26 mouse cellular contexts compared by ENCODE assay signal in genomic region chr16:40881942-40882341, GRCm38 (mm10).
DNase-seq lines count a peak whose midpoint lies in the region; ATAC-seq lines count a peak whose summit lies in the region.
"Had no signal": no experiment of that assay in that cellular context is flagged by ENCODE, and none has a peak within 500 bp of the region (broad histone marks: within the 10 kb centered on the region; RNA-seq: fewer than 3 reads in every experiment).

No protein-coding gene starts in this region.

- H3K4me3 ChIP-seq in limb, embryonic 13.5 days: no peak overlapping the region
- H3K4me3 ChIP-seq in limb, embryonic 10.5 days: no peak overlapping the region
- H3K4me3 ChIP-seq: embryonic facial prominence, embryonic 12.5 days; embryonic facial prominence, embryonic 15.5 days; erythroblast, embryonic 14.5 days; forebrain, embryonic 10.5 days; forebrain, embryonic 12.5 days had no signal

- H3K9me3 ChIP-seq in limb, embryonic 13.5 days: no peaks in the 10 kb centered on the region
- H3K9me3 ChIP-seq in limb, embryonic 10.5 days (replicated peaks): no peaks in the 10 kb centered on the region
- H3K9me3 ChIP-seq: embryonic facial prominence, embryonic 12.5 days; embryonic facial prominence, embryonic 15.5 days; forebrain, embryonic 10.5 days; forebrain, embryonic 12.5 days had no signal

- H3K36me3 ChIP-seq in limb, embryonic 13.5 days: no peaks in the 10 kb centered on the region
- H3K36me3 ChIP-seq in limb, embryonic 10.5 days: no peaks in the 10 kb centered on the region
- H3K36me3 ChIP-seq: embryonic facial prominence, embryonic 12.5 days; embryonic facial prominence, embryonic 15.5 days; forebrain, embryonic 10.5 days; forebrain, embryonic 12.5 days; G1E had no signal

- no peak overlapping the region for H3K9ac ChIP-seq in limb, embryonic 13.5 days
- H3K9ac ChIP-seq: embryonic facial prominence, embryonic 12.5 days; embryonic facial prominence, embryonic 15.5 days; forebrain, embryonic 12.5 days had no signal

- H3K4me1 ChIP-seq in limb, embryonic 13.5 days: no peaks in the 10 kb centered on the region
- H3K4me1 ChIP-seq in limb, embryonic 10.5 days: no peaks in the 10 kb centered on the region
- H3K4me1 ChIP-seq: embryonic facial prominence, embryonic 12.5 days; embryonic facial prominence, embryonic 15.5 days; forebrain, embryonic 10.5 days; forebrain, embryonic 12.5 days had no signal

- peak; percentile 57; the same call in 1 of the 2 replicates for ATAC-seq in limb, embryonic 13.5 days (ENCODE audit: low FRiP score, low read depth)
- ATAC-seq: CD4-positive, CD25-positive, alpha-beta regulatory T cell, adult 4 months; forebrain, embryonic 14.5 days; forebrain, embryonic 16.5 days had no signal

- H3K27me3 ChIP-seq in limb, embryonic 13.5 days: no peaks in the 10 kb centered on the region
- no peaks in the 10 kb centered on the region for H3K27me3 ChIP-seq in limb, embryonic 10.5 days (ENCODE audit: low read depth, poor library complexity, severe bottlenecking)
- H3K27me3 ChIP-seq: CH12.LX; embryonic facial prominence, embryonic 12.5 days; embryonic facial prominence, embryonic 15.5 days; forebrain, embryonic 12.5 days had no signal

- H3K27ac ChIP-seq in limb, embryonic 13.5 days: no peak overlapping the region
- H3K27ac ChIP-seq in limb, embryonic 10.5 days: no peak overlapping the region
- H3K27ac ChIP-seq: embryonic facial prominence, embryonic 12.5 days; embryonic facial prominence, embryonic 15.5 days; forebrain, embryonic 10.5 days; forebrain, embryonic 12.5 days had no signal

- 53% methylated on average over 5 of the region's 5 CpGs for WGBS in limb, embryonic 13.5 days
- WGBS in limb, embryonic 10.5 days: 88% methylated on average over 5 of the region's 5 CpGs

- H3K4me2 ChIP-seq in limb, embryonic 13.5 days (replicated peaks): no peak overlapping the region
- H3K4me2 ChIP-seq: embryonic facial prominence, embryonic 12.5 days; embryonic facial prominence, embryonic 15.5 days; forebrain, embryonic 12.5 days had no signal

- DNase-seq in cerebellum, postnatal 10 days: peak; percentile 7 to 27
- DNase-seq in cerebellum, postnatal 25 days: no peak
- DNase-seq in limb, embryonic 10.5 days (ENCODE audit: low spot score): no peak
- DNase-seq in NIH3T3 (ENCODE audit: low read depth): peak; percentile 1
- no peak for DNase-seq in left cerebral cortex, adult 18-20 months (ENCODE audit: low spot score in 2 of 2)
- DNase-seq: adrenal gland, adult 2 months; adrenal gland, postnatal 10 days; adrenal gland, postnatal 25 days; B cell, adult 2 months; cerebellum, adult 11 months; cerebellum, adult 18-20 months; cerebellum, adult 8-10 months; cerebellum, adult 9-11 months; cerebellum, postnatal 36 days; embryo, embryonic 11 days had no signal

Comparison
In these comparisons a context has a peak if more than half of its experiments do, and no peak if none do; other contexts are left out.
1. DNase-seq: peak in cerebellum, postnatal 10 days (2 of 2) and NIH3T3 (single experiment); none in cerebellum, postnatal 25 days (0 of 2), limb, embryonic 10.5 days (single experiment) and left cerebral cortex, adult 18-20 months (0 of 2).